Mouse (Mus musculus): ENCODE data around the gene Rgmb. TPM values are rescaled to one million over a fixed set of nuclear protein-coding genes. Genes with fewer than 3 reads are reported as not detected.
A peak's percentile ranks its signal among the peaks of the same experiment; 100 is the strongest.

The Rgmb gene
- polyA plus RNA-seq, 1 experiment, result 11.2 TPM

- no peaks in the 10 kb centered on the region for H3K9me3 ChIP-seq (replicated peaks; ENCODE audit: control insufficient read depth, insufficient read depth, low read length, poor library complexity, severe bottlenecking)
- peaks cover 12% of the 10 kb centered on the region; the same call in 1 of the 2 replicates for H3K27me3 ChIP-seq (ENCODE audit: control insufficient read depth, insufficient read depth, low read length, poor library complexity, severe bottlenecking)
- no peak overlapping the region for H3K27ac ChIP-seq (ENCODE audit: insufficient read depth, low read length)
- TF ChIP-seq POLR2A (IDR thresholded peaks at IDR 0.05; ENCODE audit: insufficient read depth, low read length) (no peak), EP300 (IDR thresholded peaks at IDR 0.05; ENCODE audit: insufficient read depth, low read depth, low read length) (no peak), CTCF (IDR thresholded peaks at IDR 0.05; ENCODE audit: low read depth, low read length) (no peak)
- no peak overlapping the region for H3K9ac ChIP-seq (ENCODE audit: low read depth, poor library complexity, severe bottlenecking)
- H3K36me3 ChIP-seq (ENCODE audit: control insufficient read depth, insufficient read depth, low read length, poor library complexity, severe bottlenecking), result no peaks in the 10 kb centered on the region; the same call in 1 of the 2 replicates
- H3K4me1 ChIP-seq (ENCODE audit: control insufficient read depth, insufficient read depth, low read length), result no peaks in the 10 kb centered on the region
- H3K4me3 ChIP-seq (ENCODE audit: low read depth, low read length), result no peak overlapping the region
These were observed 1.4 kb downstream of the Rgmb start for GRCm38 (mm10) chr17:15829198-15830170.

DNA sequence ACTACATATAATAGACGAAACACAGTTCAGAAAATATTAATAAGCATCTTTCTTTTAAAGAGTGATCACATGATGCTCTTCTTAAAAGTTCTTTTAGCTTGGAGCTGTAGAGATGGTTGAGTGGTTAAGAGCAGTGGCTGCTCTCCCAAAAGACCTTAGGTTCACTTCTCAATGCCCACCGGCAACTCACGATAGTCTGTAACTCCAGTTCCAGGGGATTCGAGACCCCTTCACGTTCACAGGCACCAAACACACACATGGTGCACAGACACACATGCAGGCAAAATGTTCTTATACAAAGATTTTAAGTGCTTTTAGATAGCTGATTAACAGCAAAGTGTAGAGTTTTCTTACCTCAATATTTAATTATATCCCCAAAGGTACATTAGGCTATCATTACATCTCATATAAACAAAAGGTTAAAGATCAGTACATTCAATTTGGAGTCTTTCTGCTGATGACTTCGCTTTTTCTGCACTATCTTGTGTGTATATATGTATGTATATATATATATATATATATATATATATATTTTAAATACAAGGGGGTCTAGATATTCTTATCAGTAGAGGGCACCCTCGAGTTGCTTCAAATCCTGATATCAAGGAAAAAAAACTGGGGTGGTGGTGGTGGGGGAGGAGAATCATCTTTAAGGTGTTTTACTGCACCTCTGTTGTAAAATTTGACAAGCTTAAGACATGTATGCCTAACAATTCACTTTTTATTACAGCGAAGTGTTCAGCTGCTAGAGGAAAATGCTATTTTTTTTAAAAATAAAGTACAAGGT, 2.5 kb downstream of the Rgmb start:
- TF ChIP-seq POLR2A (IDR thresholded peaks at IDR 0.05; ENCODE audit: insufficient read depth, low read length) (no peak), CTCF (IDR thresholded peaks at IDR 0.05; ENCODE audit: low read depth, low read length) (no peak), EP300 (IDR thresholded peaks at IDR 0.05; ENCODE audit: insufficient read depth, low read depth, low read length) (no peak)
- no peaks in the 10 kb centered on the region for H3K4me1 ChIP-seq (ENCODE audit: control insufficient read depth, insufficient read depth, low read length)
- H3K4me3 ChIP-seq (ENCODE audit: low read depth, low read length), result no peak overlapping the region
- no peaks in the 10 kb centered on the region; the same call in 1 of the 2 replicates for H3K36me3 ChIP-seq (ENCODE audit: control insufficient read depth, insufficient read depth, low read length, poor library complexity, severe bottlenecking)
- H3K9ac ChIP-seq (ENCODE audit: low read depth, poor library complexity, severe bottlenecking), result no peak overlapping the region
- peaks cover 12% of the 10 kb centered on the region; the same call in 1 of the 2 replicates for H3K27me3 ChIP-seq (ENCODE audit: control insufficient read depth, insufficient read depth, low read length, poor library complexity, severe bottlenecking)
- H3K27ac ChIP-seq (ENCODE audit: insufficient read depth, low read length), result no peak overlapping the region
- no peaks in the 10 kb centered on the region for H3K9me3 ChIP-seq (replicated peaks; ENCODE audit: control insufficient read depth, insufficient read depth, low read length, poor library complexity, severe bottlenecking)

GRCm38 (mm10) chr17:15826928-15827327, 3.9 kb downstream of the Rgmb start:
- TF ChIP-seq POLR2A (IDR thresholded peaks at IDR 0.05; ENCODE audit: insufficient read depth, low read length) (no peak), CTCF (IDR thresholded peaks at IDR 0.05; ENCODE audit: low read depth, low read length) (no peak), EP300 (IDR thresholded peaks at IDR 0.05; ENCODE audit: insufficient read depth, low read depth, low read length) (no peak)

DNA sequence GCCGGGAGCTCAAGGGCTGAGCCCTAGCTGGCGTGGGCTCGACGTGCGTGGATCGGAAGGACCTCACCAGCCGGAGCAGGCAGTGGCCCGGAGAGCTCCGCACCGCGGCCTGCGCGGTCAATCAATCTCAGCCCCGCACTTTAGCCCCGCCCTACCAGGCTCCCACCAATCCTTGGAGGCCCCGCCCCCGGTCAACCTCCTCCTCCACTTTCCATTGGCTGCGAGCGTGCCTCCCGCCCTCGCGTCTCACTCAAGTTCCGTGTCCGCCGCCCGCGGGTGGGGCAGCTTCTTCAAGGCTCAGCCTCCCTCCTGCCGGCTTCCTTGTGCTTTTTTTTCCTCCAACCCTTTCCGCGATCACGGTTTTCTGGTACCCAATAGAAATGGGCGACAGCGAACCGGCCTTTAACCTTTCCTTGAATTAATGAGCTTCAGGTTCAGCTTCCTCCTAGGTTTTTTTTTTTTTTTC, 4.4 kb downstream of the Rgmb start:
- Histone ChIP-seq H3K9ac (ENCODE audit: low read depth, poor library complexity, severe bottlenecking) (peak overlapping the region; percentile 83), H3K4me3 (ENCODE audit: low read depth, low read length) (peak overlapping the region; percentile 80), H3K36me3 (ENCODE audit: control insufficient read depth, insufficient read depth, low read length, poor library complexity, severe bottlenecking) (no peaks in the 10 kb centered on the region), H3K4me1 (ENCODE audit: control insufficient read depth, insufficient read depth, low read length) (no peaks in the 10 kb centered on the region), H3K27ac (ENCODE audit: insufficient read depth, low read length) (no peak overlapping the region), H3K9me3 (replicated peaks; ENCODE audit: control insufficient read depth, insufficient read depth, low read length, poor library complexity, severe bottlenecking) (no peaks in the 10 kb centered on the region), H3K27me3 (ENCODE audit: control insufficient read depth, insufficient read depth, low read length, poor library complexity, severe bottlenecking) (peaks cover 12% of the 10 kb centered on the region; the same call in 1 of the 2 replicates)
- TF ChIP-seq EP300 (IDR thresholded peaks at IDR 0.05; ENCODE audit: insufficient read depth, low read depth, low read length) (no peak), POLR2A (IDR thresholded peaks at IDR 0.05; ENCODE audit: insufficient read depth, low read length) (peak; percentile 68)

More at GRCm38 (mm10) chr17:15826928-15827327, 3.9 kb downstream of the Rgmb start:
- H3K27ac ChIP-seq (ENCODE audit: insufficient read depth, low read length), result no peak overlapping the region
- H3K9ac ChIP-seq (ENCODE audit: low read depth, poor library complexity, severe bottlenecking), result peak overlapping the region; percentile 47
- no peaks in the 10 kb centered on the region for H3K9me3 ChIP-seq (replicated peaks; ENCODE audit: control insufficient read depth, insufficient read depth, low read length, poor library complexity, severe bottlenecking)
- H3K27me3 ChIP-seq (ENCODE audit: control insufficient read depth, insufficient read depth, low read length, poor library complexity, severe bottlenecking), result peaks cover 12% of the 10 kb centered on the region; the same call in 1 of the 2 replicates
- H3K4me1 ChIP-seq (ENCODE audit: control insufficient read depth, insufficient read depth, low read length), result no peaks in the 10 kb centered on the region
- peak overlapping the region; percentile 80 for H3K4me3 ChIP-seq (ENCODE audit: low read depth, low read length)
- H3K36me3 ChIP-seq (ENCODE audit: control insufficient read depth, insufficient read depth, low read length, poor library complexity, severe bottlenecking), result no peaks in the 10 kb centered on the region

- H3K9me3 ChIP-seq (replicated peaks; ENCODE audit: control insufficient read depth, insufficient read depth, low read length, poor library complexity, severe bottlenecking), result no peaks in the 10 kb centered on the region
- H3K36me3 ChIP-seq (ENCODE audit: control insufficient read depth, insufficient read depth, low read length, poor library complexity, severe bottlenecking), result no peaks in the 10 kb centered on the region
- no peak overlapping the region for H3K27ac ChIP-seq (ENCODE audit: insufficient read depth, low read length)
- TF ChIP-seq POLR2A (IDR thresholded peaks at IDR 0.05; ENCODE audit: insufficient read depth, low read length) (no peak), CTCF (IDR thresholded peaks at IDR 0.05; ENCODE audit: low read depth, low read length) (no peak), EP300 (IDR thresholded peaks at IDR 0.05; ENCODE audit: insufficient read depth, low read depth, low read length) (no peak)
- H3K4me1 ChIP-seq (ENCODE audit: control insufficient read depth, insufficient read depth, low read length), result no peaks in the 10 kb centered on the region
- peak overlapping the region; percentile 75 for H3K4me3 ChIP-seq (ENCODE audit: low read depth, low read length)
- peak overlapping the region; percentile 83 for H3K9ac ChIP-seq (ENCODE audit: low read depth, poor library complexity, severe bottlenecking)
- H3K27me3 ChIP-seq (ENCODE audit: control insufficient read depth, insufficient read depth, low read length, poor library complexity, severe bottlenecking), result peaks cover 7% of the 10 kb centered on the region; the same call in 1 of the 2 replicates
These were observed 5.1 kb downstream of the Rgmb start for GRCm38 (mm10) chr17:15825481-15826396.

All from ES-Bruce4 (cell line).